Mouse (Mus musculus) hindbrain, embryonic 16.5 days (tissue): ENCODE data around the gene Ybey. TPM values are rescaled to one million over a fixed set of nuclear protein-coding genes. Genes with fewer than 3 reads are reported as not detected.

ENCODE experiments used
- ATAC-seq: fragments of 200-750 bp; cut with Nextera tagmentation; 2 replicates; pipeline ENCODE4 v1.8.0; 2017; ENCODE audit warnings: moderate TSS enrichment, moderate library complexity
- H3K27ac ChIP-seq: fragments of 300-500 bp; sonication (generic); 2 replicates; pipeline ENCODE4 v1.5.1; 2014; ENCODE audit warnings: low read depth, mild to moderate bottlenecking, control low read depth, low read length, moderate library complexity
- H3K27me3 ChIP-seq: fragments of 300-500 bp; sonication (generic); replicated peaks from 2 replicates; pipeline ENCODE4 v1.6.1; 2014; ENCODE audit warnings: low read length; ENCODE audit not compliant: control insufficient read depth, insufficient read depth
- H3K36me3 ChIP-seq: fragments of 300-500 bp; sonication (generic); 2 replicates; pipeline ENCODE4 v1.6.1; 2014; ENCODE audit warnings: mild to moderate bottlenecking, low read length, moderate library complexity, mixed read lengths; ENCODE audit not compliant: control insufficient read depth, insufficient read depth
- H3K4me1 ChIP-seq: fragments of 300-500 bp; sonication (generic); 2 replicates; pipeline ENCODE4 v1.6.1; 2014; ENCODE audit warnings: low read depth, low read length; ENCODE audit not compliant: control insufficient read depth, insufficient read depth
- H3K4me2 ChIP-seq: fragments of 300-500 bp; sonication (generic); 2 replicates; pipeline ENCODE4 v1.6.1; 2014; ENCODE audit warnings: mild to moderate bottlenecking, low read length, control low read depth, moderate library complexity
- H3K4me3 ChIP-seq: fragments of 300-500 bp; sonication (generic); 2 replicates; pipeline ENCODE4 v1.5.1; 2014; ENCODE audit warnings: mild to moderate bottlenecking, low read length, control low read depth, moderate library complexity
- H3K9ac ChIP-seq: fragments of 300-500 bp; sonication (generic); 2 replicates; pipeline ENCODE4 v1.6.1; 2014; ENCODE audit warnings: low read depth, mild to moderate bottlenecking, control low read depth, low read length, moderate library complexity
- H3K9me3 ChIP-seq: fragments of 300-500 bp; sonication (generic); 2 replicates; pipeline ENCODE4 v1.6.1; 2014; ENCODE audit warnings: mild to moderate bottlenecking, low read length, moderate library complexity; ENCODE audit not compliant: control insufficient read depth
- WGBS: fragments of 180-500 bp; shearing (Covaris S2); extraction: QIAGEN DNeasy Blood & Tissue Kit; methylation state at CpG from one replicate; pipeline ENCODE4 v1.1.7; 2014; 5-methylcytosine and 5-hydroxymethylcytosine counted together
- polyA plus RNA-seq: library from polyadenylated mRNA; unstranded; fragments of >200 nt; fragmentation: Nextera tagmentation; extraction: Ambion mirVana; gene quantifications from 2 replicates; pipeline ENCODE4 v1.2.1, GENCODE M21; 2015

Gene Ybey
- polyA plus RNA-seq, 1 experiment from 2014 or later, result 5.1 TPM

GRCm38 (mm10) chr10:76447406-76448229 lies 21.3 kb downstream of the Ybey start:
- Histone ChIP-seq H3K4me1 (peaks cover 8% of the 10 kb centered on the region), H3K4me3 (no peak overlapping the region), H3K27me3 (no peaks in the 10 kb centered on the region; the same call in 1 of the 2 replicates), H3K9ac (no peak overlapping the region), H3K36me3 (no peaks in the 10 kb centered on the region), H3K9me3 (no peaks in the 10 kb centered on the region), H3K27ac (no peak overlapping the region), H3K4me2 (no peak overlapping the region)
- WGBS, result 82% methylated on average over 15 of the region's 15 CpGs
- ATAC-seq, result no peak

- H3K27ac ChIP-seq, result no peak overlapping the region
- WGBS, result 84% methylated on average over 4 of the region's 4 CpGs
- H3K9ac ChIP-seq, result no peak overlapping the region
- no peak overlapping the region for H3K4me3 ChIP-seq
- no peaks in the 10 kb centered on the region for H3K36me3 ChIP-seq
- no peak for ATAC-seq
- H3K27me3 ChIP-seq, result no peaks in the 10 kb centered on the region; the same call in 1 of the 2 replicates
- H3K9me3 ChIP-seq, result no peaks in the 10 kb centered on the region
- H3K4me2 ChIP-seq, result no peak overlapping the region
- H3K4me1 ChIP-seq, result peaks cover 13% of the 10 kb centered on the region
Observed at GRCm38 (mm10) chr10:76445996-76446681, 22.8 kb downstream of the Ybey start.

- H3K9me3 ChIP-seq, result no peaks in the 10 kb centered on the region
- peak within 1 kb of the TSS; percentile 99 for H3K4me3 ChIP-seq
- ATAC-seq, result peak; percentile 99
- H3K27me3 ChIP-seq, result no peaks in the 10 kb centered on the region
- H3K9ac ChIP-seq, result peak within 1 kb of the TSS; percentile 74
- peak within 1 kb of the TSS; percentile 92 for H3K27ac ChIP-seq
- H3K4me2 ChIP-seq, result peak within 1 kb of the TSS; percentile 61
- H3K36me3 ChIP-seq, result peaks cover 4% of the 10 kb centered on the region
- H3K4me1 ChIP-seq, result peaks cover 13% of the 10 kb centered on the region
- under 1% methylated on average over 75 of the region's 78 CpGs for WGBS
Observed at GRCm38 (mm10) chr10:76442178-76443088, 26.5 kb downstream of the Ybey start, which contains the start of gene Pcnt. Gene Pcnt, minus strand, starts transcription at chr10:76442786.

DNA sequence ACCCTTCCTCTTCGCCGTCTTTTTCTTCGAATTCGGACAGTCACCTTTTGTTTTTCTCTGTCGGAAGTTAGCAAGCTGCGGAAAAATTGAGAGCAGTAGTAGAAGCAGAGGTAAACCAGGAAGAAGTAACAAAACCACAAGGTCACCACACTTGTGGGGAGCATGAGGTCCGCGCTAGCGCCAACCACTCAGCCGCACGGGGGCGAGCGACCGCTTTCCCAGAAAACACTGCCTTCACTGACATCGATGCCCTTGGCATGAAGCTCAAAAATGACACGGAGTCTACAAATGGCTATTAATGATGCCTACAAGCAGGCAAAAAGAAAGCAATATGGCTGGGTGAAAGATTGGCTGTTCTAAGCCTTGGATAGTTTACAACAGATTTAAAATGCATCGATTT lies 28.6 kb downstream of the Ybey start, which contains the start of gene AC141477.1:
TSS of gene AC141477.1 (minus strand) at position 164 of the 400 bp plus-strand sequence.
- no peak within 1 kb of the TSS for H3K4me3 ChIP-seq
- H3K4me1 ChIP-seq, result peaks cover 13% of the 10 kb centered on the region
- no peaks in the 10 kb centered on the region for H3K27me3 ChIP-seq
- H3K9ac ChIP-seq, result no peak within 1 kb of the TSS
- no peak within 1 kb of the TSS for H3K27ac ChIP-seq
- WGBS, result 95% methylated on average over 17 of the region's 17 CpGs
- H3K36me3 ChIP-seq, result peaks cover 17% of the 10 kb centered on the region
- no peak within 1 kb of the TSS for H3K4me2 ChIP-seq
- no peaks in the 10 kb centered on the region for H3K9me3 ChIP-seq
- no peak for ATAC-seq

- WGBS, result 97% methylated on average over 9 of the region's 9 CpGs
- Histone ChIP-seq H3K9me3 (no peaks in the 10 kb centered on the region), H3K27me3 (no peaks in the 10 kb centered on the region), H3K4me2 (no peak overlapping the region), H3K4me1 (peaks cover 13% of the 10 kb centered on the region), H3K36me3 (peaks cover 17% of the 10 kb centered on the region), H3K4me3 (no peak overlapping the region), H3K27ac (no peak overlapping the region), H3K9ac (no peak overlapping the region)
- no peak for ATAC-seq
Observed at GRCm38 (mm10) chr10:76439107-76439890, 29.6 kb downstream of the Ybey start.

DNA sequence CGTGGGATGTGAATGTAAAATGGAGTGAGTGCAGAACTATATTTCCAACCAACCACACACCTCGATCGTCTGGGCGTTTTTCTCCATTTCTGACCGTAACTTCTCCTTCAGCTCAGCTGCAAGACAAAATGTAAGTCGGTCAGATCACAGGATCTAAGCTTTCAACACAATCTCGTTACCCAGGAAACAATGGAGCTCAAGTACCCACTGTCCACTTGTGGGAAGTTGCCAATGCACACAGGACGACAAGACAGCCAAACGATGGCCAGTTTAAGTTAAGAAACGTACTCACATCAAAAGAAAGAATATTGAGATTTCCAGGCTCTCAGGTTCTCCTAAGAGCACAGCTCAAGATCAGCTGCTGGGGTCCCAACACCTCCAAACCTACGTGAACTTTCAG lies 35.0 kb downstream of the Ybey start:
- Histone ChIP-seq H3K9ac (no peak overlapping the region), H3K4me1 (no peaks in the 10 kb centered on the region), H3K4me3 (no peak overlapping the region), H3K36me3 (peaks cover 37% of the 10 kb centered on the region), H3K9me3 (no peaks in the 10 kb centered on the region), H3K27ac (no peak overlapping the region), H3K4me2 (no peak overlapping the region), H3K27me3 (no peaks in the 10 kb centered on the region)
- ATAC-seq, result no peak
- WGBS, result 95% methylated on average over 11 of the region's 11 CpGs

DNA sequence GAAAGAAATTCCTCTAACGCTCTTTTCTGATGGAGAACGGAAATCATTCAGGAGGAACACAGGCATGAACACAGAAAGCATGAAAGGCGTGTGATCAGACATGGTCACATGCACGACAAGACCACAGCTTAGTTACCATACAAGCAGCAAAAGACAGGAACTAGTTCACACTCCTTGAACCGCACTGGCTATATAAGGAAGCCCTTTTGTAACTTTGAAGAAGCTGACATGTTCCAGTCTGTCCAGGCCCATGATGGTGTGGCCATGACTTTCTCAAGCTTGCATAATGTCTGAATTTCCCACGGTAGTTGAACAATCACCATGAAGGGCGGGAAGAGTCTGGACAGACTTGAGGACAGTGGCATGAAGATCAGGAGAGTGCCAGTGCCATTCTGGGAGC lies 43.2 kb downstream of the Ybey start:
- Histone ChIP-seq H3K36me3 (peaks cover 36% of the 10 kb centered on the region), H3K9ac (no peak overlapping the region), H3K4me2 (no peak overlapping the region), H3K4me1 (no peaks in the 10 kb centered on the region), H3K4me3 (no peak overlapping the region), H3K27me3 (no peaks in the 10 kb centered on the region), H3K9me3 (no peaks in the 10 kb centered on the region), H3K27ac (no peak overlapping the region)
- 96% methylated on average over 7 of the region's 7 CpGs for WGBS
- ATAC-seq, result no peak

GRCm38 (mm10) chr10:76416811-76417210 lies 52.1 kb downstream of the Ybey start:
- Histone ChIP-seq H3K9me3 (no peaks in the 10 kb centered on the region), H3K4me1 (no peaks in the 10 kb centered on the region), H3K4me2 (no peak overlapping the region), H3K27ac (no peak overlapping the region), H3K27me3 (no peaks in the 10 kb centered on the region), H3K36me3 (peaks cover 35% of the 10 kb centered on the region), H3K4me3 (no peak overlapping the region), H3K9ac (no peak overlapping the region)
- WGBS, result 84% methylated on average over 12 of the region's 12 CpGs
- no peak for ATAC-seq
